Mouse (Mus musculus): ENCODE results near the gene Fndc5.

Gene Fndc5

GRCm38 (mm10) chr4:129124652-129125146 lies 12.1 kb upstream of the Fndc5 start:
- DNase-seq (ENCODE audit: low spot score in 2 of 2): peak; percentile 68 to 77

- no peak for DNase-seq (ENCODE audit: low spot score in 2 of 2)
Measured at GRCm38 (mm10) chr4:129125736-129126451, 10.9 kb upstream of the Fndc5 start.

GRCm38 (mm10) chr4:129128582-129129338 lies 8.0 kb upstream of the Fndc5 start:
- no peak for DNase-seq (ENCODE audit: low spot score in 2 of 2)

- DNase-seq (ENCODE audit: low spot score in 2 of 2): no peak
Measured at GRCm38 (mm10) chr4:129129387-129129786, 7.4 kb upstream of the Fndc5 start.

- DNase-seq (ENCODE audit: low spot score in 2 of 2): no peak
Measured at GRCm38 (mm10) chr4:129130149-129130548, 6.7 kb upstream of the Fndc5 start.

GRCm38 (mm10) chr4:129130755-129131303 lies 6.0 kb upstream of the Fndc5 start:
- no peak for DNase-seq (ENCODE audit: low spot score in 2 of 2)

- DNase-seq (ENCODE audit: low spot score in 2 of 2): no peak
Measured at GRCm38 (mm10) chr4:129134799-129135585, 1.8 kb upstream of the Fndc5 start.

GRCm38 (mm10) chr4:129135637-129136036 lies 1.2 kb upstream of the Fndc5 start:
- DNase-seq (ENCODE audit: low spot score in 2 of 2): no peak

GRCm38 (mm10) chr4:129136189-129136578 lies 615 bp upstream of the Fndc5 start:
- no peak for DNase-seq (ENCODE audit: low spot score in 2 of 2)

- DNase-seq (ENCODE audit: low spot score in 2 of 2): no peak
Measured at GRCm38 (mm10) chr4:129137392-129138321, 858 bp downstream of the Fndc5 start.

- DNase-seq (ENCODE audit: low spot score in 2 of 2): no peak
Measured at GRCm38 (mm10) chr4:129139642-129140041, 2.8 kb downstream of the Fndc5 start.

GRCm38 (mm10) chr4:129140808-129141207 lies 4.0 kb downstream of the Fndc5 start:
- no peak for DNase-seq (ENCODE audit: low spot score in 2 of 2)

- no peak for DNase-seq (ENCODE audit: low spot score in 2 of 2)
Measured at GRCm38 (mm10) chr4:129141560-129142438, 5.0 kb downstream of the Fndc5 start.

GRCm38 (mm10) chr4:129142439-129143045 lies 5.7 kb downstream of the Fndc5 start:
- no peak for DNase-seq (ENCODE audit: low spot score in 2 of 2)

GRCm38 (mm10) chr4:129143509-129143908 lies 6.7 kb downstream of the Fndc5 start:
- DNase-seq (ENCODE audit: low spot score in 2 of 2): no peak

- peak; percentile 72 to 79 for DNase-seq (ENCODE audit: low spot score in 2 of 2)
Measured at GRCm38 (mm10) chr4:129144401-129145367, 7.9 kb downstream of the Fndc5 start.

- DNase-seq (ENCODE audit: low spot score in 2 of 2): no peak
Measured at GRCm38 (mm10) chr4:129145411-129145810, 8.6 kb downstream of the Fndc5 start.

- DNase-seq (ENCODE audit: low spot score in 2 of 2): no peak
Measured at GRCm38 (mm10) chr4:129145943-129146342, 9.1 kb downstream of the Fndc5 start.

Data from frontal cortex, postnatal 10 days (tissue).